Mouse (Mus musculus): ENCODE data around the gene Bpgm. TPM values are rescaled to one million over a fixed set of nuclear protein-coding genes. Genes with fewer than 3 reads are reported as not detected.

Gene Bpgm
- polyA plus RNA-seq, 1 experiment: 7.4 TPM

DNA sequence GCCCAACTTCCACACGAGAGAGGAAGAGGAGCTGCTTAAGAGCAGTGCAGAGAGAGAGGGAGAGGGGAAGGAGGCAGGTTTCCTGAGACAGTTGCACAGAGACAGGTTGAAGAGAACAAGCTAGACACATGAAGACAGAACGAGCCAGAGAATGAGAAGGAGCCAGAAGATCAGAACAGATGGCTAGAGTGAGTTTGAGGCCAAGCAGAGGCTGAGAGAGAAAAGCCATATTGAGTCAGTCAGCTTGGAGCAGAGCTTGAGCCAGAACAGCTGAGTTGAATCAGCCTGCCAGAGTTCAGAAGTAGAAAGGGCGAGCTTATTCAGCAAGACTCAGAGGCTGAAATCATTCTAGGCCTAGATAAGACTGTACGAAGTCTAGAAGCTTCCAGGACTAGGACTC, 6.8 kb downstream of the Bpgm start:
- Histone ChIP-seq H3K27ac (ENCODE audit: insufficient read depth, low read depth, low read length) (no peak overlapping the region), H3K4me3 (ENCODE audit: insufficient read depth, low read length) (no peak overlapping the region), H3K4me1 (ENCODE audit: control insufficient read depth, insufficient read depth, low read length) (peaks cover 19% of the 10 kb centered on the region)
- no peak for TF ChIP-seq CTCF (IDR thresholded peaks at IDR 0.05; ENCODE audit: low read depth, low read length)
- TF ChIP-seq POLR2A (IDR thresholded peaks at IDR 0.05; ENCODE audit: borderline replicate concordance, low read depth, low read length): no peak

DNA sequence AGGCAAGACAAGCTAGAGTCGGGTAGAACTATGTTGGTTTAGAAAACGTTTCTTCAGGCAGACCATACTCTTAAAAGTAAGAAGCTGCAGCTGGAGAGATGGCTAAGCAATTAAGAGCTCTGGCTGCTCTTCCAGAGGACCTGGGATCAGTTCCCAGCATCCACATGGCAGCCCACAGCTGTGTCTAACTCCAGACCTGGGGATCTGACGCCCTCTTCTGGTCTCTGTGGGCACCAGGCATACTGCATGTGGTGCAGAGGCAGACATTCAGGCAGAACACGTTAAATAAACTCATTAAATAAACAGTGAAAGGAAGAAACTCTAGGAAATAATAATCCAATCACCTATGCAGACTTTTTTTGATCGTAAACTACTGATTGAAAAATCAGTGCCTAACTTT, 7.4 kb downstream of the Bpgm start:
- peaks cover 19% of the 10 kb centered on the region for H3K4me1 ChIP-seq (ENCODE audit: control insufficient read depth, insufficient read depth, low read length)
- no peak overlapping the region for H3K4me3 ChIP-seq (ENCODE audit: insufficient read depth, low read length)
- TF ChIP-seq CTCF (IDR thresholded peaks at IDR 0.05; ENCODE audit: low read depth, low read length) (no peak), POLR2A (IDR thresholded peaks at IDR 0.05; ENCODE audit: borderline replicate concordance, low read depth, low read length) (no peak)

DNA sequence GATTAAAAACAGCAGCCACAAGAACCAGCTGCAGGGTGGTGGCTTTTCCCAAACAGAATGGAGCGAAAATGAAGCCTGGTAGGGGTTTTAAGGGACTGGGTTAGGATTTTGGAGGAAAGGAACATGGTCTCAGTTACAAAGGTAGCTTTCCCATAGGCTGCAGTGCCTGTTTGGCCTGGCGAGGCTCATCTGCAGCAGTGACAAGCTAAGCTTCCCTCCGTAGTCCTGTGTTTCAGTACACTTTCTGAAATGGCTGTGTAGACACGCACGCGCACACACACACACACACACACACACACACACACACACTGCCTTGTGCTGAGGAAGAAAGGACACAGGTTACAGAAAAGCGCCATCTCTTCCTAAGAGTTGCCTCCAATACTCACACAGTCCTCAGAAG, 7.8 kb downstream of the Bpgm start:
- Histone ChIP-seq H3K4me1 (ENCODE audit: control insufficient read depth, insufficient read depth, low read length) (peaks cover 16% of the 10 kb centered on the region), H3K27ac (ENCODE audit: insufficient read depth, low read depth, low read length) (no peak overlapping the region), H3K4me3 (ENCODE audit: insufficient read depth, low read length) (no peak overlapping the region)
- TF ChIP-seq POLR2A (IDR thresholded peaks at IDR 0.05; ENCODE audit: borderline replicate concordance, low read depth, low read length) (no peak), CTCF (IDR thresholded peaks at IDR 0.05; ENCODE audit: low read depth, low read length) (no peak)

More for the DNA sequence above, 7.4 kb downstream of the Bpgm start:
- H3K27ac ChIP-seq (ENCODE audit: insufficient read depth, low read depth, low read length): no peak overlapping the region

DNA sequence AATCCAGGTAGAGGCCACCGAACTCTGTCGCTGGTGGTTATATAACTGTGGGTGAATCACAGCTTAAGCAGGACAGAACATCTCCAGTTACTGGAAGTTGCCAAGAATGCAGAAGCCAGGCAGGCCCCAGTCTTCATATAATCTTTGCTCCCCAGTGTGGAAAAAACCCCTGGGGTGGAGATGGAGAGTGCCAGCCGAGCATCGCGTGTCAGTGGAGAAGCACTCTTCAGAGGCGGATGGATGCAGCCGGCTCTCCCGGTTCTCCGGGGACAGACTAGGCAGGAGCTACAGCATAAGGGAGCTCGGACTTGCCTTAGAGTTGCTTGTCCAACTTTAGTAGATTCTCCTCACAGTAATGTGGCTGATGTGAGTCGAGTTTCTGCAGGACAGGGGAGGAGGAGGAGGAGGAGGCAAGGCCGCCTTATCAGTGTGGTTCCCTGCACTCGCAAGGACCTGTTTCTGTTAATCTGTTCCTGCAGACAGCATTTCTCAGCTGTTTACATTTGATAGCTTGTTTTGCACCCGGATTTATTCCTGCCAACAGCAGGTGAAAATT, 10.1 kb downstream of the Bpgm start:
- TF ChIP-seq POLR2A (IDR thresholded peaks at IDR 0.05; ENCODE audit: borderline replicate concordance, low read depth, low read length) (no peak), CTCF (IDR thresholded peaks at IDR 0.05; ENCODE audit: low read depth, low read length) (no peak)
- Histone ChIP-seq H3K27ac (ENCODE audit: insufficient read depth, low read depth, low read length) (no peak overlapping the region), H3K4me1 (ENCODE audit: control insufficient read depth, insufficient read depth, low read length) (peaks cover 5% of the 10 kb centered on the region), H3K4me3 (ENCODE audit: insufficient read depth, low read length) (no peak overlapping the region)

DNA sequence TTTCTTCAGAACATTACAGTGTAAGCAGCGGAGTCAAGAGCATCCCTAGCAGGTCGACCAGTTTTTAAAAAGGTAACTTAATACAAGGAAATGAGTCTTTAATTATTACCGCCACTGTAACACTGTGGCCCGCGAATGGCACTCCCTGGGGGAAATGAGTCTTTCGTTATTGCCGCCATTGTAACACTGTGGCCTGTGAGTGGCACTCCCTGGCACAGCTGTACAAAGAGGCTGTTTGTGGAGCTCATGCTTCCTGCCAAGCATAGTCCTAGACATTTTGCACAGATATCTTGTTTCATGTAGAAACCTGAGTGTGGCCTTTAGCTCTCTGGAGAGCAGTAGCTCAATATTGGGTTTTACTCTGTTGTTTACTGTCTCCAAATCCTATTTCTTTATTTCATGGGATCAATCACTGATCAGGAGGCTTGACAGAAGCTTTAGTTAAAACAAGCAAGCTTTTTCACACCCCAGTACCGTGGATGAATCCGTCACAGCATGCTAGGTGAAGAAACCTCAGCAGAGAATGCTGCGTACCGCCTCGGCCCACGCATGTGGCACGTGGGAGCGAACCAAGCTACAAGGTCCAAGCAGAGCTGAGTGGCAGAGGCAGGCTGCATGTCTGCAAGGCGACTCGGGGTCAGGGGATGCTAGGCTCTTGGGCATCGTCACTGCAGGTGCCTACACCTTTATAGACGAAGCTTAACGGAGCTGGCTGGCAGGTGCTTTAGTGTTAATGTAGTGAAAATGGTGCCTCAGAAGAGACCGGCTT, 17.5 kb downstream of the Bpgm start:
- Histone ChIP-seq H3K4me1 (ENCODE audit: control insufficient read depth, insufficient read depth, low read length) (no peaks in the 10 kb centered on the region), H3K27ac (ENCODE audit: insufficient read depth, low read depth, low read length) (no peak overlapping the region), H3K4me3 (ENCODE audit: insufficient read depth, low read length) (no peak overlapping the region)
- TF ChIP-seq POLR2A (IDR thresholded peaks at IDR 0.05; ENCODE audit: borderline replicate concordance, low read depth, low read length) (no peak), CTCF (IDR thresholded peaks at IDR 0.05; ENCODE audit: low read depth, low read length) (no peak)

DNA sequence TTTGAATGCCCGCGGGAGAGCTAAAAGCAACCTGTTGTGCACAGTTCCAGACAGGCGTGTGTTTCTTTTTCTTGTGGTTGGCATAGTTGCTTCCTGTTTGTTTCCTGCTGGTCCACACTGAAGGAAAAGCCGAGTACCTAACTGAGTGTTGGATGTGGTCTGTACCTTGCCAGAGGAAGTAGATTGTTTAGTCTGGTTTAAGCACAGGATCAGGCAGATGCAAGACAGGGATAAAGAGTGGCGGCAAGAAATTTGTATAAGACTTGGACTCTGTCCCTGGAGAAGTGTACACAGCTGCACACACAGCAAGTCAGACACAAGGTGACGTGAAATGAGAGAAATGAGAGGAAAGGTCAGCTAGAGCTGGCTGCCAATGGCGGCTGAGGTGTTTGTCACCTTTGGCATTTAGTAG, 19.1 kb downstream of the Bpgm start:
- TF ChIP-seq CTCF (IDR thresholded peaks at IDR 0.05; ENCODE audit: low read depth, low read length) (no peak), POLR2A (IDR thresholded peaks at IDR 0.05; ENCODE audit: borderline replicate concordance, low read depth, low read length) (no peak)
- no peak overlapping the region for H3K4me3 ChIP-seq (ENCODE audit: insufficient read depth, low read length)
- H3K27ac ChIP-seq (ENCODE audit: insufficient read depth, low read depth, low read length): no peak overlapping the region
- no peaks in the 10 kb centered on the region for H3K4me1 ChIP-seq (ENCODE audit: control insufficient read depth, insufficient read depth, low read length)

DNA sequence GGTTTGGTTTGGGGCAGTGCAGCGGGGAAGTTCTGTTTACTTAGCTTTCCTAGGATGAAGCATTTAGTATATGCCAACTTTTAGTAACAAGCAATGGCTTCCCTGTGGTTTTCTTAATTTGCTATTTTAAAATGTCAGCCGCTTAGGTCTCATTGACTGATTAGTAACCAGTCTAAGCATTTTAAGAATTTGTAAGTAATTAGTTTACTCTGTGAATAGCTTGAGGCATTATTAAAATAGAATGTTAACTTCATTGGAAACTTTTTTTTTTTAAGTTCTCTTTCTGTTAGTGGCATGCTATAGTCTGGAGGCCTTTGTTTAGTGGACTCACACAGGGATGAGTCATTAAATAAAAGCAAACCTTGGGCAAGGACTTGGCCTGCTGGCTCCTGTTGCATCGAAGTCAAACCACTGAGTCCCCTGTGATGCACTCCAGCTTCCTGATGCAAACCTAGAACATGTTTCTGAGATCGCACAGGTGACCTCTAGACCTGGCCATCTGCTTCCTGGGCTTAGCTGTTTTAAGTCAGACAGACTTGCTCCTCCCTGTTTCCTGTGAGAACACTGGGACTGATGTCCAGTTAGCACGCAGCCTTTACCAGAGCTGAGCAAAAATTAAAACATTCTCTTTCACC, 22.1 kb downstream of the Bpgm start:
- Histone ChIP-seq H3K4me3 (ENCODE audit: insufficient read depth, low read length) (no peak overlapping the region), H3K4me1 (ENCODE audit: control insufficient read depth, insufficient read depth, low read length) (no peaks in the 10 kb centered on the region), H3K27ac (ENCODE audit: insufficient read depth, low read depth, low read length) (no peak overlapping the region)
- no peak for TF ChIP-seq POLR2A (IDR thresholded peaks at IDR 0.05; ENCODE audit: borderline replicate concordance, low read depth, low read length)
- no peak for TF ChIP-seq CTCF (IDR thresholded peaks at IDR 0.05; ENCODE audit: low read depth, low read length)

DNA sequence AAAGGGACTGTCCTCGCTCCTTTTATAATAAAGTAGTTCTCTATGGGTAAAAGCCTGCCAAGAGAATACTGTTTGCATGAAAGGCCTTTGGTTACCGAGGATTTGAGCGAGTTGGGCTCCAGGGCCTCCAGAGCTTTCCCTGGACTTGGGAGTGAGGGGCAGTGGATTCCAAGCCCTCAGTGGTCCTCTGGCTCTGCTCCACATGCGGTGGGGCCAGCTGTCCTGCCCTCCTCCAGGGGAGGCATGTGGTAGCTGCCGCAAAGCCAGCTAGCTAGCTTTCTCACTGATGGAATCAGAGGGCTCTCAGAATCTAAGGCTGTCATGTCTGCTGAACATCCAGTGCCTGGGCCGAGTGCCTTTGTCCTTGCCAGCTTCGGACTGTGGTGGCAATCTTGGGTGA, 26.3 kb downstream of the Bpgm start:
- no peaks in the 10 kb centered on the region for H3K4me1 ChIP-seq (ENCODE audit: control insufficient read depth, insufficient read depth, low read length)
- TF ChIP-seq CTCF (IDR thresholded peaks at IDR 0.05; ENCODE audit: low read depth, low read length) (no peak), POLR2A (IDR thresholded peaks at IDR 0.05; ENCODE audit: borderline replicate concordance, low read depth, low read length) (no peak)
- H3K27ac ChIP-seq (ENCODE audit: insufficient read depth, low read depth, low read length): no peak overlapping the region
- no peak overlapping the region for H3K4me3 ChIP-seq (ENCODE audit: insufficient read depth, low read length)

DNA sequence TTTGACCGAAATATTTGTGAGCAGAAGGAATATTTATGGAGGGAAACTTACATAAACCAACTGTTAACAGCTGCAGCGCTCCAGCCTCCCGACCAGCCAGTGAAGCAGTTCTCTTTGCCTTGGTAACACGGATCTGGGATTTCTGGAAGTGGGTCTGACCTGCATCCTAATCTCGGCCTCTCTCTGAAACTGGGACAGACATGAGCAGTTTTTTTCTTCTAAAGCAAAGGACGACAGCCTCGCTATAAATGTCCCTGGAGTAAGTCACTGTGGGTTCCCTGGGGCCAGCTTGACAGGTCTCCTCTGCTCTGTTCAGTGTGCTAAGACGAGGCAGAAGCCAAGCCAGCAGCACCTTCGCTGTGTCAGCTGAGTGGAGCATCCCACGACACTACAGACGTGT, 29.9 kb downstream of the Bpgm start:
- TF ChIP-seq CTCF (IDR thresholded peaks at IDR 0.05; ENCODE audit: low read depth, low read length) (no peak), POLR2A (IDR thresholded peaks at IDR 0.05; ENCODE audit: borderline replicate concordance, low read depth, low read length) (no peak)
- H3K4me1 ChIP-seq (ENCODE audit: control insufficient read depth, insufficient read depth, low read length): no peaks in the 10 kb centered on the region
- H3K27ac ChIP-seq (ENCODE audit: insufficient read depth, low read depth, low read length): no peak overlapping the region
- H3K4me3 ChIP-seq (ENCODE audit: insufficient read depth, low read length): no peak overlapping the region

DNA sequence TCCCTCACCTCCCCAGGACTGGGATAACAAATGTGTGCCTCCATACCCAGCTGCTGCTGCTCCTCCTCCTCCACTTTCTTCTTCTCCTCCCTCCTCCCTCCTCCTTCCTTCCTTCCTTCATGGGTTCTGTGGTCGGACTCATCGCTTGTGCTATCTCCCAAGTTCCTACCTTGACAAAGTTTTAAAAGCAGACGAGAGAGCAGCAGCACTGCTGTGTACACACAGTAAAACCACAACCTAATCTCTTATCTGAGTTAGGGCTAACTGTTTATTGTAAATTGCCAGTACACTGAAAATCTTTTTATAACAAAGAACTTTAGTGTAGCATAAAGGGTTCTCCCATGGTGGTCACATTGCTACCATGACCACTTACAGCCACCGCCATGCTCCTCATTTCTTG, 31.6 kb downstream of the Bpgm start:
- TF ChIP-seq CTCF (IDR thresholded peaks at IDR 0.05; ENCODE audit: low read depth, low read length): no peak
- TF ChIP-seq POLR2A (IDR thresholded peaks at IDR 0.05; ENCODE audit: borderline replicate concordance, low read depth, low read length): no peak
- H3K27ac ChIP-seq (ENCODE audit: insufficient read depth, low read depth, low read length): no peak overlapping the region
- H3K4me3 ChIP-seq (ENCODE audit: insufficient read depth, low read length): no peak overlapping the region

More for the DNA sequence above, 31.6 kb downstream of the Bpgm start:
- H3K4me1 ChIP-seq (ENCODE audit: control insufficient read depth, insufficient read depth, low read length): no peaks in the 10 kb centered on the region
